Mouse (Mus musculus): ENCODE measurements around the gene Slc22a12. TPM values are rescaled to one million over a fixed set of nuclear protein-coding genes. Genes with fewer than 3 reads are reported as not detected.

Slc22a12 gene
- polyA plus RNA-seq, 2 experiments from 2014 or later: not detected

DNA sequence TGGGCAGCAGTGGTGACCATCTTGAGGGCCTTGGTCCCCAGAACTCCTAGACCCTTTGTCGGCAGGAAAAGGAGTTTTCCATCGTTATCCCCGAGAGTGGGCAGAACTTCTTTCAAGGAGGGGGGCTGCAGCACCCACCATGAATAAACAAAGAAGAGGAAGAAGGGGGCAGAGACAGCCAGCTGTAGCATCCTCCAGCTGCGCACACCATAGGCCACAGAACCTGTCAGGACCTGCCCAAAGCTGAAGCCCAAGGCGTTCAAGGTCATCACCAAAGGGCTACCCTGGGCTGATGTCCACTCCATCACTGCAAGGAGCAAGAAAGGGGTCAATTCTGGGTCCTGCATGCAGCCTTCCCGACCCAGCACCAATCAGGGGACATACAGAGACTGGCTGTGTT is 2.6 kb downstream of the Slc22a12 start:
- no peak for ATAC-seq

DNA sequence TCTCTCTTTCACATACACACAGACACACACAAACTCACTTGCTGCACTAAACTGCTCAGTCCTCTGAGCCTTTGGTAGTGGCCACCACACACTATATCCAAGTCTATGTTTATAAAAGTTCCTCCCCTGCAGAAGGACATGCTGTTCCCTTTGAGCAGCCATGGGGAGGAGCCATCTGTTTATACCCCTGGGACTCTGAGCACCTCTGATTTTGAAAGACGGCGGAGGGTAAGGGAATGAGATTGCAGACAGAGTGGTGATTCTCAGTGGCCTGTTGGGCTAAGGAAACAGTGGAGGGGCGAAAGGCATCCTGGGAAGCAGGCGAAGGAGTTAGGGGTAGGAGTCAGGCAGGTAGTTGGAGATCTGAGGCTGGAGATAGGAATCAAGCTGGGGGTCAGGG is 3.2 kb downstream of the Slc22a12 start:
- no peak for ATAC-seq

DNA sequence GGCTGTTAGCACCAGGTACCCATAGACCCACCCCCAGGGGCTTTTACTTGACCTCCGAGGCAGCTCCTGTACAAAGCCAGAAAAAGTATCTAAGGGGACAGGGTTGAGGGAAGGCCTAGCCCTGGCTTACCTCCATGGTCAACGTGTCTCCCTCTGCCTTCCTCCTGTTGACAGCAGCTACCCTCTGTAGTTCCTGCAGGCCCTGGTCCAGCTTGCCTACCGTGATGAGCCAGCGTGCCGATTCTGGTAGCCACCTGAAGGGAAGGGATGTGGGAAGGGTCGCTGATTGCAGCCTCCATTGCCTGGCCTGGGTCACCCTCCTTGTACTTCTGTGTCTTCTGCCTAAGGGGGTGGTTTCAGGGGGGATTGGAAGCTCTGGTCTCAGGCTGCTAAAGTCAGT is 4.3 kb downstream of the Slc22a12 start:
- ATAC-seq: no peak

DNA sequence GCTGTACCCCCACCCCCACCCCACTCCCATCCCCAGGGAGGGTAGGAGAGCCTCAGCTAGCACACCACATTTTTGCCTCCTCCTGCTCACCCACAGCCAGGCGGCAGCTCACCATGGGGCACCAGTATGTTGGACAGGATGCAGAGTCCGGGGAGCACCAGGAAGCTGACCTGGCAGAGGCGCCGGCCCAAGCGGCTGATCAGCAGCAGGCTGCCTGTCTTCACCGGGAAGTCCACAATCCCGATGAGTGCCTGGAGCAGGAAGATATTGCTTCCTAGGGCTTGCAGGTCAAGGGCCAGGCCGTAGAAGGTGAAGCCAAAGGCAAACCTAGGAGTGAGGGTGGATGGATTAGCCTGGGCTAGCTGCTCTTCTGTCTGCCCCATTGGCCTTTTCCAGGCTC is 5.3 kb downstream of the Slc22a12 start:
- ATAC-seq: no peak

DNA sequence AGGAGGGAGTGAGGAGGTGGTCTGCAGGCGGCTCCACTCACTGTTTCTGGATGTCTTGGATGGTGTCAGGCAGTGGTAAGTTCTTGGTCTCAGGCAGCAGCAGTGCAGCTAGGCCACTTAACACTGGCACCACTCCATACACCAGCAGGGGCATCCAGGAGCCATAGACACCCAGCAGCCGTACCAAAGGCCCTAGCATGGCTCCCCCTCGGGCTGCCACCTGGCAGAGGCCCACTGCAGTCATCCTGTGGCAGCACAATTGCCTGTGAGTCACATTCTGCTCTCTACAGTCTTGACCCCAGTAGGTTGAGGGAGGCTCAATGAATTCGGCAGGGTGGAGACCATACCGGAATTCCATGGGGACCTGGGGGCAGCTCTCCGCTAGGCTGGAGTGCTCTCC is 6.1 kb downstream of the Slc22a12 start:
- no peak for ATAC-seq

DNA sequence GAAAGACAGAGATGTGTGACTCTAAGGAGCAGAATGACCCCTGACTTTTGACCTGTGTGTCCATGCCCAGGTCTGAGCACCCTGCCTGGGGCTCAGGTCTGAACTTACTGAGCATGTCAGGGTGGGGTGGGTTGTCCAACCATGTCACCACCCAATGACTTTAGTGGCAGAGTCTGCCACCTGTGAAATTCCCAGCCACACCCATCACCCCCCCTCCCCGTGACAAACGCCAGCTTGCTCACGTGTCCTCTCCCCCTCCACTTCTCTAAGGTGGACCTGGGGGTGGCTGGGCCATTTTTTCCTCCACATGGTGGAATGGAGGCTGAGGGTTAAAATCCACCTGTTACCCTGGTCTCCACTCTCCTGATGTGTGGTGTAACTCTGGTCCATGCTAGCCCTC is 6.6 kb downstream of the Slc22a12 start:
- ATAC-seq: no peak

DNA sequence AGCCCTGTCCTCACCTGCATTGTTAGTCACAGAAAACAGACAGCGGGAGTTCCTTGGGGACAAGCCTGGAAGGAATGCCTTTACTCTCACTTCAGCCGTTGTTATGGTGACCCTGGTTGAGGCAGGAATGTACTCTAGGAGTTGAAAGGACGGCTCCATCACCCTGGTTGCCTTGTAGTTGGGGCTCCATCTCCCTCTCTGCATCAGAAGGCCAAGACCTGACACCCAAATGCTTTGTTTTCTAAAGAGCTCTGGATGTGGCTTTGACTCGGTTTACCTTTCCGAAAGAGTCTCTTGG is 8.8 kb downstream of the Slc22a12 start:
- no peak for ATAC-seq

DNA sequence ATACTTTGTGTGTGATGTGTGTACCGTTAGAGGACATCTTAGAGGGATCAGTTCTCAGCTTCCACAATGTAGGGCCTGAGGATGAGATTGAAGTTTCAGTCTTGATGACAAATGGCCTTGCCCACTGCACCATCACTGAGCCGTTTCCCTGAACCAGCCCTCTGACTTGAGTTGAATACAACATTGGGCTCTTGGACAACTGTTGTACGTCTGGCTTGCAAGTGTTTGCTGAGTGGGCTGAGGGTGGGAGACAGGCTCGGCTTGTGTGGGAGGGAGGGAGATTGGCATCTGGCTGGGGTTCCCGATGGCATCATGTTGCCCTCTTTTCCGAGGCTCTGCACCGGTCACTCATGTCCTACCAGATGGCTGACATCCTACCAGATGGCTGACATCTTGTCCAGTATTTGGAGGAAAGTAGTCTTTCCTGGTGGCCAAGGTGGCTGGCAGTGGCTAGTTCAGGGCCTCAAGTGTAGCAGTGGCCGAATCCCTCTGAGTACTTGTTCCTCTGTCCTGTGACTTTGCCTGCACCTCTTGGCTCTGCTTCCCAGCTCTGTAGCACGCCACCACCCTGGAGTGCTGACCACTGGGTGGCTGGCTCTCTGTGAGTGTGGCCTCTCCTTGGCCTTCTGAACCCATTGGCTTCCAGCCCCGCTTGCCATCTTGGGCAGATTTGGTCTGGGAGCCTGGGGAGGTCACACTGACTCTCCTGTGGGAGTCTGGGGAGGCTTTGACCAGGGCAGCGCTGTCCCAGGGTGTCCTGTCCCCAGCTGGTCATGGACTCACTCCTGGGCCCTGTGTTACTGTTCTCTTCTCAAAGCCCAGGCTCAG is 9.3 kb downstream of the Slc22a12 start:
- no peak for ATAC-seq

DNA sequence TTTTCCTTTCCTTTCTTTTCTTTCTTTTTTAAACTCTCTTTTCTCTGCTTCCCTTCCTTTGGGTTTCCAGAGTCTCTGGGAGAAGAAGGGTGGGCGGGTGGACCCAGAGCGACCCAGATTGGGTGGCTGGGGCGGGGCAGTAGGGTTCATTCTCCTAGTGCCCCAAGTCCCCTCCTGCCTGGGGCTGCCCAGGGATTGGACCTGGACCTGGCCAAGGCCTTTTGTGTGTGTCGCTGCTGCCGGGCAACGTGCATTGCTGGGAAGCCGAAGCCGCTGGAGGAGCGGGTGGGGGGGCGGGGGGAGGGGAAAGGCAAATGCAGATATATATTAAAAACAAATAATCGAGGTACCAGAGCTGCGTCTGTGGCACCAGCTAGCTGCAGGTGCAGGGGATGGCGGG is 10.2 kb downstream of the Slc22a12 start:
- ATAC-seq: no peak

DNA sequence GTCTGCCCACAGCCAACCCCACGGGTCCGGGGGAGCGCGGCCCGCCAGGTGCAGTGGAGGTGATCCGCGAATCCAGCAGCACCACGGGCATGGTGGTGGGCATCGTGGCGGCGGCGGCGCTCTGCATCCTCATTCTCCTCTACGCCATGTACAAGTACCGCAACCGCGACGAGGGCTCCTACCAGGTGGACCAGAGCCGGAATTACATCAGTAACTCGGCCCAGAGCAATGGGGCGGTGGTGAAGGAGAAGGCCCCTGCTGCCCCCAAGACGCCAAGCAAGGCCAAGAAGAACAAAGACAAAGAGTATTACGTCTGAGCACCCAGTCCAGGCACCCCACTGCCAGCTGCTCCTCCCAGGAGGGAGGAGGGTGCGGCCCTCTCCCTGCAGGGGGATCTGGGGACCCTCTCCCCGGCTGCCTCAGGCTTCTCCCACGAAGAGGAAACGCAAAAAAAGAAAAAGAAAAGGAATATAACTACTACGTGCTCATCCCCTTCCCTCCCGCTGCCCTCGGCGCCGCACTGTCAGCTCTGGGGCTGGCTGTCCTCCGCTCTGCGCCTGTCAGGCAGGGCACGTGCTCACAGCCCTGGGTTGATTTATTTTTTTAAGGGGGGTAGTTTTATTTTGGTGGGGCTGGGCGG is 10.9 kb downstream of the Slc22a12 start:
- no peak for ATAC-seq

DNA sequence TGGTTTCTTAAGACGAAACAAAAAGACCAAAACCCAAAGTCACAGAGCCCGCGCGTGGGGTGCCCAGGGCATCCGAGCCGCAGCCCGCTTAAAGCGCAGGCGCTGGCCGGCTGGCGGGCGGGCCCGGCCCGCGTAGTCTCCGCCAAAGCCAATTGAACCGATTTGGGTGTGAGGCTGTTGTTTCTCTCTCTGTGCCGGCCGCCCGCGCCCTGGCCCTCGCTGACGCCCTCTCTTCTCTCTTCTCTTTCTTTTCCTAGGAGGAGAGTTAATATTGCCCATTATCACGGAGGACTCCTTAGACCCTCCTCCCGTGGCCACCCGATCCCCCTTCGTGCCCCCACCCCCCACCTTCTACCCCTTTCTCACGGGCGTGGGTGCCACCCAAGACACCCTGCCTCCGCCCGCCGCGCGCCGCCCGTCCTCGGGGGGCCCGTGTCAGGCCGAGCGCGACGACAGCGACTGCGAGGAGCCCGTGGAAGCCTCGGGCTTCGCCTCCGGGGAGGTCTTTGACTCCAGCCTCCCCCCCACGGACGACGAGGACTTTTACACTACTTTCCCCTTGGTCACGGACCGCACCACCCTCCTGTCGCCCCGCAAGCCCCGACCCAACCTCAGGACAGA is 11.7 kb downstream of the Slc22a12 start:
- no peak for ATAC-seq

DNA sequence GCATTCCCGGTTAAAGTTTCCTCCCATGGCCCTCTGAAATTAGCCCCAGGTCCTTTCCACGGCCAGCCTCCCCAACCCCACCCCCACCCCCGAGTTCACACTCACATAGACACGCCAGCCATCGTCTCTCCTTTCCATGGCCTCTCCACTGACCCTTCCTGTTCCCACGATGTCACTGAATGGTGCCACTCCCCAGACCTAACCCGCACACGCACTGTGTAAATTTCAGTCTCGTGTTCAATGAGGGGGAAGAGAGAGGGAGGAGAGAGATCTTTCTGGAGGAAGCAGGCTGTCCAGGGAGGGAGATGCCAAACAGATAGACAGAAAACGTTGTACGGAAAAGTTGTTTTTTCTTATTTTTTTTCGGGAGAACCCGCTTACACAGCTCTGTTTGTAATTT is 12.5 kb downstream of the Slc22a12 start:
- ATAC-seq: no peak

DNA sequence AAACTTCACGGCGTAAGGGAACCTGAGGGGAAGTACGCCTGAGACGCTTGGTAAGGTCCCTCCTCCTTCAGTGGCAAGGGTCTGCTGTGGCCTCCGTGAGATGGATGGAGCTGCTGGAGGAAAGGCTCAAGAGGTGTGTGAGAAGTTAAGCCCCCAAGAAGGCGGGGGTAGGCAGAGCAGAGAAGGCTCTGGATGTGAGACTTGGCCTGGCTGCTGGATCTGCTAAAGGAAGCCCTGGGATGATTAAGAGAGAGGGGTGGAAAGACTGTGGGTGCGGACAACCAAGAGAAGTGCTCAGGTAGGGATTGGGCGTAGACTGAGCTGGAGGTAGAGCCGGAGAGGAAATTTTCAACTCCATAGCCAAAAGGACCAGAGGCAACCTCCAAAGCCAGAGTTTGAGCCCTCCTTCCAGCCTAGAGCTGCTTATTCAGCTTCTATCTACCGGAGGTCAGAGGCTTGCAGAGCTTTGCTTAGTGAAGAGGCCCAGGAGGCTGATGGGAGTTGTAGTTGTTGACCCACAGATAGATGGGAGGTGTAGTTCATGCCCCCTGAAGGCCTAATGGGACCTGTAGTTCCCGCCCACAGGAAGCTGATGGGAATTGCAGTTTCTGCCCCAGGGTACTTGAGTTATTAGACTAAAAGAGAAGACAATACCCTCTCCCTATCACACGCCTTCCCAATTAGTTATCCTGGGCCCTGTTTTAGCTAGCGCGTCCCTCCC is 13.4 kb downstream of the Slc22a12 start:
- ATAC-seq: no peak

DNA sequence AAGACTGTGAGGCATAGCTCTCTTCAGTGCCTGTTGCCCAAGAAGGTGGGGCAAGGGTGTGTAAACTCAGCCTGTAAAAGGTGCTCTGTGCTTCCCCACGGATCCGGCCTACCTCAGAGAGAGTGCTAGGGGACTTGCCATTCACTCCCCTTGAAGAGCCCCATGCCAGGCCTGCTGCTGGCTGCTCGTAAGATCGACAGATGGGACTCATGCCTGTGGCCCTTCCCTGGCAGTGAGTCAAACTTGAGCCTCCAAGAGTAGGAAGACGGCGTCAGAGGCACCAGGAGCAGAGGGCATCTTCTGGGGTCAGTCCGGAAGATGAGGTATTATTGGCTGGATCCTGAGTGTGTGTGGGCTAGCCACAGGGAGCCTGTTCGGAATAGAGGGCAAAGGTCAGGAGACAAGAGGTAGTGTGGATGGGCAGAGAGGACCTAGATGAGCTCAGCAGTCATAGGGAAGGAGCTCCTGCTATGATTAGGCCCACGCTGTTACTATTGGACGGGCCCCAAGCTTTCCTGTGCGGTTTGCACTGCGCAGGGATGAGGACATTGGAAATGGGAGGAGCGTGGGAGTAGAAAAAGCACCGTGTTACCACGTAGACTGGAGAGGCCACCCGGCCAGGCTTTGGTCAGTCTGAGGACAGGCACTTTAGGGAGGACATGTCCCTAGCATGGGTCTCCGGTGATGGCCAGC is 14.8 kb downstream of the Slc22a12 start:
- no peak for ATAC-seq

DNA sequence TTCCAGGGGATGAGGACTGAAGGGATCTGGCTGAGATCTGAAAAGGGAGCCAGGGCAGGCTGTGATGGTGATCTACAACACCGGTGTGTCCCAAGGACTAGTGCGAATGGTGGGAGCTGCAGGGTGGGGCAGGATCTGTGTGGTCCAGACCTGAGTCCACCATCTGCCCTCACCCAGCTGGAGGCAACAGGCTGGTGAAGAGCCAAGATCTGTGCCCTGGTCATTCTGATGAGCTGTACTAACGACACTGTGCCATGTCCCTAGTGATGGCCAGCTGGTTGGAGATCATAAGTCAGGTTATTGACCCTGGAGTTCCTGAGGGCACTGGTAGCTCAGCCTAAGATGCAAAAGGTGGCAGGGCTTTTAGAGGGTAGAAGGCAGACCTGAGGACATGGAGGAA is 15.4 kb downstream of the Slc22a12 start:
- ATAC-seq: no peak

DNA sequence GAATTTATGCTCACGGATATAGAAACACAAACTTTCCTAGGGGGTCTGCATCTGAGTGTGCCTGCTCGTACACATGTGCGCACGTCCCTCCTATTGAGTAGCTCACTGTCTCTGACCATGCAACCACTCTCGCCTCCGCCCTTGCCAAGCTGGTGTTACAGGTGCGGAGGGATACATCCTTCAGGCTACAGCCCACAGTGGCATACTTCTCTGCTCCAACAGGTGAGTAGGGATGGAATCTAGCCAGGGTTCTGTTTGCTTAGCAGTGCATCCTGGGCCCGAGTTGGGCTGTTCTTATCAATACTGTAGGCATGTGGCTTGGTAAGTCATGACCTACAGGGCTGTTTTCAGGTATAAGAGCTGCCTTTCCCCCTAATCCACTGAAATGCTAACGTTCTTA is 16.8 kb downstream of the Slc22a12 start:
- ATAC-seq: no peak

DNA sequence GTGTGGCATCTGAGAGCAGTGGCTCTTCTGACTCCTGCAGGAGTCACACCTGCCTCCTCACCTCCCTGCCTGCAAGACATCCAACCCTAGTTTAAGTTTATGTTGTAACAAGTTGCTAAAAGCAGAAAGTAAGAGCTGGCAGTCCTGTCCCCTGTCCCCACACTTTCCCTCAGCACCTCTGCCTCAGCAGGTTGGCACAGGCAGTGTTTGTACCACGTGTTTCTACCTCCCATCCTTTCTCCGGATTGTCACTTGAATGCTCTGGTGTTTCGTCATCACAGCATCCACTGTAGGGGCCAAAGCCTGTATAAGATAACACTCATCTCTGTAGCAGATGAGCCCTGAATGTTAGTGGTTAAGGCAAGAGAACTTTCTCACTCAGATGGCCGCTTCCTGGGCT is 17.8 kb downstream of the Slc22a12 start:
- no peak for ATAC-seq

DNA sequence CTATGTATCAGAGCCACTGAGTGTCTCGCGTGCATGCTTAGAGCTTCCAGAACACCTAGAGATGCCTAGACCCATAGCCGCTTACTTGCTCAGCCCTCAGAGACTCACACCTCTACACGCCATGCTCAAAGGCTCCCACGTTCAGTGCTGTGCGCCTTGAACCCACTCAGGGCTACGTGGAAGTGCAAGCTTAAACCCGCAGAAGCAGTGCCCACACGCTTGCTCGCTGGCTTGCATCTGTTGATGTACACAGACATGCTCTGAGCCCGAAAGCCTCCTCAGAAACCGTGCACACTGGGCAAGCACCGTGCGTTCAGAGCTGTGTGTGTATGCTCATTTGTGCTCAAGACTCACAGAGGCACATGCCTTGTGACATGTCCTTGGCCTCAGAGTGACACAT is 20.5 kb downstream of the Slc22a12 start:
- ATAC-seq: no peak

DNA sequence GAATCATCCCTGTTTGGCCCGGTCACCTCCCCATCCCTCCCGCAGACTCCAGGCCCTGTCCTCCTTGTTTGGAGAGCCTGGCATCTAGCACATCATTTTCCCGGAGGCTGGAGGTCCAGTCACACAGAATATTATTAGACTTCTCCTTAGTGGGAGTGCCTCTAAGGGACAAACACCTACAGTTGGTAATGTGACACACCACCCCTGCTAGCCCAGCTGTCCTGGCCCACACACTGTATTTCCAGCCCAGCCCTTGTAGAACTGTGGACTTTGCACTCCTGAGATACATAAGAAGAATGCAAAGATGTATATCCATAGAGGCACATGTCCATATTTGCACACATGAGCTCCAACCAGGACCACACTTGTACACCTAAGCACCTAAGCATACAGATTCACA is 21.2 kb downstream of the Slc22a12 start:
- no peak for ATAC-seq

DNA sequence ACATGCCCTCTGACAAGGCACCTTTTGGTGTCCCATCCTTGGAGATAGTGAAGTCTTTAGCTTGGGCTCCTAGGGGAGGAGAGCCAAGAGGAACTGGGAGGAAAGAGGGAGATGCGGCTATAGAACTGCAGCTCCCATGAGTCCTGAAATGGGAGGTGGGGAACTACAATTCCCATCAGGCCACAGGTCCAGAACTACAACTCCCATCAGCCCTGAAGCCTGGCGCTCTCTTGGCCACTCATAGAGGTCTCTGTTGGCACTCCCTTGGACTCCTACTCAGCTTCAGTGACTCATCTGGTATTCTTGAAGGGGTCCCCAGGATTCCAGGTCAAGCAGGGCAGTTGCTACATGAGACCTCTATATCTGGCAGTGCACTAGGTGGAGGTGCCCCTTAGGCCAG is 23.3 kb downstream of the Slc22a12 start:
- no peak for ATAC-seq

DNA sequence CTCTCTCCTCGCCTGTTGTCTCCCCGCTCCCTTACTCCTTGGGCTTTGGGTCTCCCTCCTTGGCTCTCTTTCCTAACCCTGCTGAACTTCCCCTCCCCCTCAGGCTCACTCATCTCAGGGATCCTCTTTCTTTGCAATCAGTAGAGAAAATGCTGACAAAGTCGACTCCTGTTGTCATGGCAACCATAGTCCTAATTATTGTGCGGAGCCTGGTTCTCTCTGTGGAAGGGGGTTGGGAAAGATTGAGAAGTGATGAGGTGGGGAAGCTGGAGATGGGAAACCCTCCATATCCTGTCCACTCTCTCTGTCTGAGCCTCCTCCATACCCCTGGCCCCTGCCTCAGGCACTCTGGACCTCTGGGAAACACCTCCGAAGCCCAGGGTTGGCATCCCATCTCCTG is 24.2 kb downstream of the Slc22a12 start:
- no peak for ATAC-seq

DNA sequence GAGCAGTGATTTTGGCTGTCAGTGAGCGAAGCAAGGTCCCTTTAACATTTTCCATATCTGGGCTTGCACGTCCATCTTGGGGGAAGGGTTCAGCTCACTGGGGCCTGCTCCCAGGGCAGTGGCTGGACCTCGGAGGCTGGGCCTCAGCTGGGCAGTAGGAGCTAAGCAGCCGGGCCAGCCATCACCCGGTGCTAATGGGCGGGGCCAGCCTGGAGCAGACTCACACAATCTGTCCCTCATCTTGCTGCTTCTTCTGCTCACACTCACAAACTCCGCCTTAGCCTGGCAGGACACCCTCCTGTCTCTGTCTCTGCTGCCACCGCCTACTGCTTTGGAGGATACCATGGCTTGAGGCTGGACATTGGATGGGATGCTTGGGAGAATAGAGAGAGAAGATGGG is 26.7 kb downstream of the Slc22a12 start:
- ATAC-seq: no peak

DNA sequence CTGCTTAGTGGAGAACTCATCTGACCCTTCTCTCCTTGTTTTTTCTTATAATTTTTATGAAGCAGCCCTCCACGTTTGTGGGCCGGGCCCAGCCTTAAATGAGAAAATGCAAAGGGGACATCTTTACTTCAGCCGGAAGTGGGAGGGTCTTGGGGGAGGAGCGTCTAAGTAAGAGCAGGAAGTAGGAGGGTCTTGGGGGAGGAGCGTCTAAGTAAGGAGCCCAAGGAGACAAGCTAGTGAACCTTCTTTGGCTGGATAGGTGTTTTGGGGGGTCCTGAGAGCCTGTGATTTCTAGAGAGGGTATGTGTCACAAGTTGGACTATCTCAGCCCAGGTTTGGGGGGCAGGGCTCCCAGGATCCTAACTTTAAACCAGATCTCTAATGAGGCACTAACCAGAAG is 27.4 kb downstream of the Slc22a12 start:
- no peak for ATAC-seq

Data from CD4-positive, CD25-positive, alpha-beta regulatory T cell, adult 4 months (primary cell).